Mouse (Mus musculus) right cerebral cortex, adult 18-20 months (tissue): Measurements from ENCODE around the gene Gm13539.
"Not testable (repeated sequence)": the region's sequence is repeated elsewhere in the genome, so short reads cannot be mapped to it uniquely, and the experiment has no call there.

Source experiments
- DNase-seq: peaks from one replicate; pipeline ENCODE4 v3.0.0; 2022; ENCODE audit warnings: mixed read lengths

Gm13539 gene

GRCm38 (mm10) chr2:25781957-25782356, at the start of gene Gm13539:
TSS of gene Gm13539 (plus strand) at chr2:25782257.
- no peak for DNase-seq

- DNase-seq: no peak
These were observed 48.7 kb upstream of the Gm13539 start for GRCm38 (mm10) chr2:25733199-25733930.

GRCm38 (mm10) chr2:25736709-25737108, 45.3 kb upstream of the Gm13539 start, which contains the start of gene Obp2b:
TSS of gene Obp2b (plus strand) at chr2:25737009.
- DNase-seq: not testable (repeated sequence)

GRCm38 (mm10) chr2:25741671-25742070, 40.4 kb upstream of the Gm13539 start:
- DNase-seq: no peak

GRCm38 (mm10) chr2:25754201-25754600, 27.9 kb upstream of the Gm13539 start:
- no peak for DNase-seq

GRCm38 (mm10) chr2:25758064-25758625, 23.9 kb upstream of the Gm13539 start:
- DNase-seq: no peak

GRCm38 (mm10) chr2:25765269-25765668, 16.8 kb upstream of the Gm13539 start, which contains the start of gene Lcn3:
TSS of gene Lcn3 (plus strand) at chr2:25765569.
- DNase-seq: no peak

- DNase-seq: no peak
These were observed 14.3 kb upstream of the Gm13539 start for GRCm38 (mm10) chr2:25767764-25768163.

- no peak for DNase-seq
These were observed 8.6 kb upstream of the Gm13539 start for GRCm38 (mm10) chr2:25773507-25773906.

- no peak for DNase-seq
These were observed 7.4 kb upstream of the Gm13539 start for GRCm38 (mm10) chr2:25774640-25775039.

- no peak for DNase-seq
These were observed 6.1 kb upstream of the Gm13539 start for GRCm38 (mm10) chr2:25775991-25776390.

GRCm38 (mm10) chr2:25776717-25777116, 5.3 kb upstream of the Gm13539 start, which contains the start of gene Lcn11:
TSS of gene Lcn11 (plus strand) at chr2:25777017.
- DNase-seq: no peak

GRCm38 (mm10) chr2:25779076-25779475, 3.0 kb upstream of the Gm13539 start:
- DNase-seq: no peak

- no peak for DNase-seq
These were observed 1.1 kb upstream of the Gm13539 start for GRCm38 (mm10) chr2:25780921-25781320.

- DNase-seq: no peak
These were observed 3.7 kb downstream of the Gm13539 start for GRCm38 (mm10) chr2:25785573-25786322.

GRCm38 (mm10) chr2:25789092-25789491, 7.0 kb downstream of the Gm13539 start:
- DNase-seq: no peak

- DNase-seq: no peak
These were observed 15.6 kb downstream of the Gm13539 start for GRCm38 (mm10) chr2:25797635-25798034.

- DNase-seq: peak; percentile 3
These were observed 16.0 kb downstream of the Gm13539 start for GRCm38 (mm10) chr2:25798065-25798464.

- DNase-seq: no peak
These were observed 29.7 kb downstream of the Gm13539 start for GRCm38 (mm10) chr2:25811711-25812110.

- DNase-seq: no peak
These were observed 31.3 kb downstream of the Gm13539 start for GRCm38 (mm10) chr2:25813364-25813763.

- DNase-seq: not testable (repeated sequence)
These were observed 33.7 kb downstream of the Gm13539 start, which contains the start of gene Glt6d1 for GRCm38 (mm10) chr2:25815748-25816147. TSS of gene Glt6d1 (minus strand) at chr2:25815848.

GRCm38 (mm10) chr2:25822806-25823205, 40.7 kb downstream of the Gm13539 start, which contains the start of gene Lcn9:
TSS of gene Lcn9 (plus strand) at chr2:25823153.
- DNase-seq: no peak

- DNase-seq: no peak
These were observed 42.7 kb downstream of the Gm13539 start for GRCm38 (mm10) chr2:25824751-25825150.
